Mouse (Mus musculus): ENCODE data around the gene Plekhh1. TPM values are rescaled to one million over a fixed set of nuclear protein-coding genes. Genes with fewer than 3 reads are reported as not detected.

The Plekhh1 gene
- polyA plus RNA-seq, 1 experiment from 2014 or later = 5.8 TPM

DNA sequence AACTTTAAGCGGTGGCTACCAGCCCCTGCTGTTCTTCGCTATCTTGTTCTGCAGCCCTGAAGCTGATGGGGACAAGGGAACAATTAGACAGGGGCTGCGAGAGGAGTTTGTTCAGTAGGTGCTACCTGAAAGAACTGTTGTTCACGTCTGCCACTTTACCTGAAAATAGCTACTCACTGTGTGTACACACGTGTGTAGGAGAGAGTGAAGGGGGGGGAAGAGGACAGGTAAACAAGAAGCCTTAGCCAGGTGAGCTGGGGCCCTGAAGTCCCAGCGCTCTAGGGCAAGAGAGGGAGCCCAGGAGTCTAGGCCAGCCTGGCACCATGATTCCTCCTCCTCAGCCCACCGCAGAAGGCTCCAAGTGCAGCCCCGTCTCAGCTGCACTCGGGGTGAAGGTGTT lies 31.2 kb downstream of the Plekhh1 start:
- Histone ChIP-seq H3K36me3 (ENCODE audit: control insufficient read depth, insufficient read depth, low read length) (no peaks in the 10 kb centered on the region), H3K9me3 (replicated peaks; ENCODE audit: control insufficient read depth, low read length) (no peaks in the 10 kb centered on the region), H3K9ac (ENCODE audit: low read length) (peak overlapping the region; percentile 47; the same call in 1 of the 2 replicates), H3K4me1 (ENCODE audit: control insufficient read depth, insufficient read depth, low read length) (peaks cover 7% of the 10 kb centered on the region), H3K27me3 (ENCODE audit: control insufficient read depth, insufficient read depth, low read length) (no peaks in the 10 kb centered on the region), H3K4me2 (ENCODE audit: low read depth, low read length) (no peak overlapping the region), H3K27ac (ENCODE audit: low read length) (peak overlapping the region; percentile 64), H3K4me3 (replicated peaks; ENCODE audit: low read length) (no peak overlapping the region)
- WGBS = 85% methylated on average over 9 of the region's 9 CpGs
- ATAC-seq (ENCODE audit: insufficient read depth, low FRiP score) = peak; percentile 65

DNA sequence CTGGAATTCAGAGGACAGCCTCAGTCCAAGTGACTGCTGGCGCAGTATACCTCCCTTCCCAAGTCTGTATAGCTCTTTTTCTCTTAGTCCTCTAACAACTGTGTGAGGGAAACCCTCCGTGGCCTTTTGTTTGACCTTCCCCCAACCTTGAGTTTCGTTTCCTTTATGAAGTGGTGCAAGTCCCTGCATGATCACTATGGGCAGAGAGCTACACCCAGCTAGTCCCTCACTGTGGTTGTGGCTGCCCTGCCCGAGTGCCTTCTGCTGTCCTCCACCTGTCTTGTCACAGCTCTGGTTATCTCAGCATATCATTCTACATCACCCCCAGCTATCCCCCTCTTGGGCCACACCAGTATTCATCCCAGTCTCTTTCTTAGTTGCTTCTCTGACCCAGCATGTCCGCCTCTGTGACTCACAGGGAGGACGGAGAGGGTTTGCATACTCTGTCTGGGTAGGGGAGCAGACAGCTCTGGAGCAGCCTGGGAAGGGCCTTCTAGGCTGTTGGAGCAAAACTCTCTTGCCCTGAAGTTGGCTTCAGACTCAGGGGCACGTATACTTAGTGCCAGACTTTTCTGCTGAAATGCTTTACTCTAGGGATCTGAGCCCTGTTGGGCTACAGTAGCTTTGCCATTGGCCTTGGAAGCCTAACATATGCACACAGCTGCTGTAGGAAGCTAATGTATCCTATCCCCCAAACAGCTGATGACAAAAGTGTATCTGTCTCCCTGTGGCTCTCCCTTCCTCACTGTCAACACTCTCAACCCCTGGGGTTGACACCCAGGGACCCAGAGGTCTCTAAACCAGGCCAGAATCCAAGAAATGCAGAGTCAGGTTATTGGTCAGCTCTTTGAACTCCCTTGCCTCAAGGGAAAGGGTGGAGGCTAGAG lies 32.0 kb downstream of the Plekhh1 start:
- Histone ChIP-seq H3K36me3 (ENCODE audit: control insufficient read depth, insufficient read depth, low read length) (no peaks in the 10 kb centered on the region), H3K9ac (ENCODE audit: low read length) (peak overlapping the region; percentile 47), H3K4me3 (replicated peaks; ENCODE audit: low read length) (no peak overlapping the region), H3K4me2 (ENCODE audit: low read depth, low read length) (no peak overlapping the region), H3K27ac (ENCODE audit: low read length) (peak overlapping the region; percentile 64), H3K4me1 (ENCODE audit: control insufficient read depth, insufficient read depth, low read length) (peaks cover 7% of the 10 kb centered on the region), H3K27me3 (ENCODE audit: control insufficient read depth, insufficient read depth, low read length) (no peaks in the 10 kb centered on the region), H3K9me3 (replicated peaks; ENCODE audit: control insufficient read depth, low read length) (no peaks in the 10 kb centered on the region)
- 69% methylated on average over 7 of the region's 7 CpGs for WGBS
- peak; percentile 37; the same call in 1 of the 2 replicates for ATAC-seq (ENCODE audit: insufficient read depth, low FRiP score)

DNA sequence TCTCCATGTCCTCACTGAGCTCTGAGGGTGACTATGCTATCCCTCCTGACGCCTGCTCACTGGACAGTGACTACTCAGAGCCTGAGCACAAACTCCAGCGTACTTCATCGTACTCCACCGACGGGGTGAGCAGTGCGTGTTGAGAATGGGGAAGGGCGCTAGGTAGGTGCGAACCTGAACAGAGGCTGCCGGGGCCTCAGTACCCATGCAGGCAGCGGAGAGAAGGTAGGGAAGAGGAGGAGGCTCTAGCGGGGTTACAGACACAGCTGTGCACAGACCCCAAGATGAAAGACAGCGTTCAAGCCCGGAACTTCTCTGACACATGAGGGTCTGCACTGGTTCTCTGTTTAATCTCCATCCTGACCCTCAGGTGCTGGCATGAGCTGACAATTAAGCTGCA lies 35.5 kb downstream of the Plekhh1 start:
- no peak overlapping the region for H3K27ac ChIP-seq (ENCODE audit: low read length)
- no peak for ATAC-seq (ENCODE audit: insufficient read depth, low FRiP score)
- H3K4me2 ChIP-seq (ENCODE audit: low read depth, low read length) = no peak overlapping the region
- H3K27me3 ChIP-seq (ENCODE audit: control insufficient read depth, insufficient read depth, low read length) = no peaks in the 10 kb centered on the region
- H3K9ac ChIP-seq (ENCODE audit: low read length) = no peak overlapping the region
- no peaks in the 10 kb centered on the region; the same call in 1 of the 2 replicates for H3K36me3 ChIP-seq (ENCODE audit: control insufficient read depth, insufficient read depth, low read length)
- no peaks in the 10 kb centered on the region for H3K9me3 ChIP-seq (replicated peaks; ENCODE audit: control insufficient read depth, low read length)
- H3K4me3 ChIP-seq (replicated peaks; ENCODE audit: low read length) = no peak overlapping the region
- WGBS = 88% methylated on average over 13 of the region's 13 CpGs
- peaks cover 7% of the 10 kb centered on the region for H3K4me1 ChIP-seq (ENCODE audit: control insufficient read depth, insufficient read depth, low read length)

DNA sequence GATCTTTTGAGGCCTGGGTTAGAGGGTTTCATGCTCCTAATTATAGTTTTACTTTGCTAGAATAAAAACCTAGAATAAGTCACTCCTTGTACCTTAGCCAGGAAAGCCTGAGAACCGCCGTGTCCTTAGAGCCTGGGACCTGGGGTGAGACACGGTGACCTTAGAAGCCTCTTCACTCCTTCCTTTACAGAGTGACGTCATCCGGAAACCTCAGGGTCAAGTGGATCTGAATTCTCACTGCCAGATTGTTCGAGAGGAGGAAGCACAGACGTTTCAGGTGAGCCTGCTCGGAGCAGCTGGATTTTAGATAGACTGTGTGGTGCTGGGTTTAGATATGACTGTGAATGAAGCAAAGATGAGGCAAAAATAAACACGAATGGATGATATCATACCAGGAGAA lies 37.5 kb downstream of the Plekhh1 start:
- Histone ChIP-seq H3K9ac (ENCODE audit: low read length) (no peak overlapping the region), H3K9me3 (replicated peaks; ENCODE audit: control insufficient read depth, low read length) (no peaks in the 10 kb centered on the region), H3K4me2 (ENCODE audit: low read depth, low read length) (no peak overlapping the region), H3K27ac (ENCODE audit: low read length) (no peak overlapping the region), H3K4me1 (ENCODE audit: control insufficient read depth, insufficient read depth, low read length) (no peaks in the 10 kb centered on the region), H3K4me3 (replicated peaks; ENCODE audit: low read length) (no peak overlapping the region), H3K36me3 (ENCODE audit: control insufficient read depth, insufficient read depth, low read length) (no peaks in the 10 kb centered on the region; the same call in 1 of the 2 replicates), H3K27me3 (ENCODE audit: control insufficient read depth, insufficient read depth, low read length) (no peaks in the 10 kb centered on the region)
- ATAC-seq (ENCODE audit: insufficient read depth, low FRiP score) = no peak
- 78% methylated on average over 9 of the region's 9 CpGs for WGBS

DNA sequence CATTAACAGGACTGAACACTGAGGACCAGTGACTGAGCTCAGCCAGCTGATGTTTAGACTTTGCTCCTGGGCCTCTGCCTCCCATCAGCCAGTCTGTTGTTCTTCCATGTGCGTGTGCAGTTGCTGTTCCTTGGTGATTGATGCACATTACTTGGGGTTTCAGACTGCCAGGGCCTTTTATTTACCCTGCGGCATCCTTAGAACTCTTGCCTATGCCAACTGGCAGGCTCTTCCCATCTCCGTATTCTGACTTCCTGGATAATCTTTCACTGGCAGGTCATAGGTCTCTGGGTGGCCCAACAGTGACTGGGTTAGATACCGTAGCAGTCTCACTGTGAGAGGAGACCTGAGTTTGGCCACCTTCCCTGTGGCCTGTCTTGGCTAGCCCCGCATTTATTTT lies 38.6 kb downstream of the Plekhh1 start:
- no peak for ATAC-seq (ENCODE audit: insufficient read depth, low FRiP score)
- no peak overlapping the region for H3K27ac ChIP-seq (ENCODE audit: low read length)
- H3K4me3 ChIP-seq (replicated peaks; ENCODE audit: low read length) = no peak overlapping the region
- no peaks in the 10 kb centered on the region for H3K4me1 ChIP-seq (ENCODE audit: control insufficient read depth, insufficient read depth, low read length)
- H3K4me2 ChIP-seq (ENCODE audit: low read depth, low read length) = no peak overlapping the region
- 84% methylated on average over 5 of the region's 5 CpGs for WGBS
- H3K9me3 ChIP-seq (replicated peaks; ENCODE audit: control insufficient read depth, low read length) = no peaks in the 10 kb centered on the region
- no peak overlapping the region for H3K9ac ChIP-seq (ENCODE audit: low read length)
- no peaks in the 10 kb centered on the region for H3K27me3 ChIP-seq (ENCODE audit: control insufficient read depth, insufficient read depth, low read length)
- H3K36me3 ChIP-seq (ENCODE audit: control insufficient read depth, insufficient read depth, low read length) = no peaks in the 10 kb centered on the region; the same call in 1 of the 2 replicates

DNA sequence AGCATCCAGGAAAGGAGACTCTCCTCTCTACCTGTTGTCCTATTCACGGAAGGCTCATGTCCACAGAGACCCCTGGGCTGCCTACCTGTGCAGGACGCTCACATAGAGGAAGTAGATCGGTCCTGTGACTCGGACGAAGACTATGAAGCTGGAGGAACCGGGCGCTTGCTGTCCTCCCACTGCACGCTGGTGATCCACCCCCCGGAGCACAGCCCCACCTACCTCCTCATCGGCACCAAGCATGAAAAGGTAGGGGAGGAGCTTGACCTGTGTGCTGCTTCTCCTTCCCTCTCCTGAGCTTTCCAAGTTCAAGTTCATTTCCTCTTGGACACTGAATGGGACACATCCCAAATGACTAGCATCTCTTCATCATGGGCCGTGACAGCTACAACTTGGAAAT lies 39.3 kb downstream of the Plekhh1 start:
- WGBS = 86% methylated on average over 11 of the region's 11 CpGs
- H3K4me1 ChIP-seq (ENCODE audit: control insufficient read depth, insufficient read depth, low read length) = no peaks in the 10 kb centered on the region
- H3K36me3 ChIP-seq (ENCODE audit: control insufficient read depth, insufficient read depth, low read length) = no peaks in the 10 kb centered on the region; the same call in 1 of the 2 replicates
- H3K9me3 ChIP-seq (replicated peaks; ENCODE audit: control insufficient read depth, low read length) = no peaks in the 10 kb centered on the region
- no peak overlapping the region for H3K4me2 ChIP-seq (ENCODE audit: low read depth, low read length)
- H3K27ac ChIP-seq (ENCODE audit: low read length) = no peak overlapping the region
- H3K9ac ChIP-seq (ENCODE audit: low read length) = no peak overlapping the region
- H3K27me3 ChIP-seq (ENCODE audit: control insufficient read depth, insufficient read depth, low read length) = no peaks in the 10 kb centered on the region
- ATAC-seq (ENCODE audit: insufficient read depth, low FRiP score) = no peak
- H3K4me3 ChIP-seq (replicated peaks; ENCODE audit: low read length) = no peak overlapping the region

DNA sequence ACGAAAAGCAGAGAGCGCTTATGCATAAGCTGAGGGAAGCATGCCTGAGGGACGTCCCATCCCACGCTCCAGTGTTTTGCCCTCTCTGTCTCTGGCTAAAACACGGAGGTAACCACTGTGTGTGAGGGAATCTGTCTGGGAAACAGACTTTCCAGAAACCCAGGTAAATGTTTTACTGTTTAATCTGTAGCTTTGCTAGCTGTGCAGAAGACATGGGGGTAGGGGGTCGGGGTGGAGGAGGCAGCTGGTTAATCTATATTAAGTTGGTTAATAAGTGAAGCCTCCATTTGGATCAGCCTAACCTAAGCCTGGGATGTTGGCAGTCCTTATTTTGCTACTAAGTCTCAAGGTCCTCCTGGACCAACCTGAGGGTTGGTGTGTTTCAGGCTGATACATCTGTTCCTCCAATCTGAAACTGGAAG lies 40.2 kb downstream of the Plekhh1 start:
- H3K27ac ChIP-seq (ENCODE audit: low read length) = no peak overlapping the region
- H3K27me3 ChIP-seq (ENCODE audit: control insufficient read depth, insufficient read depth, low read length) = no peaks in the 10 kb centered on the region
- WGBS = 86% methylated on average over 6 of the region's 6 CpGs
- H3K9ac ChIP-seq (ENCODE audit: low read length) = no peak overlapping the region
- no peaks in the 10 kb centered on the region for H3K9me3 ChIP-seq (replicated peaks; ENCODE audit: control insufficient read depth, low read length)
- H3K4me3 ChIP-seq (replicated peaks; ENCODE audit: low read length) = no peak overlapping the region
- no peak overlapping the region for H3K4me2 ChIP-seq (ENCODE audit: low read depth, low read length)
- no peaks in the 10 kb centered on the region for H3K4me1 ChIP-seq (ENCODE audit: control insufficient read depth, insufficient read depth, low read length)
- ATAC-seq (ENCODE audit: insufficient read depth, low FRiP score) = no peak
- peaks cover 2% of the 10 kb centered on the region for H3K36me3 ChIP-seq (ENCODE audit: control insufficient read depth, insufficient read depth, low read length)

DNA sequence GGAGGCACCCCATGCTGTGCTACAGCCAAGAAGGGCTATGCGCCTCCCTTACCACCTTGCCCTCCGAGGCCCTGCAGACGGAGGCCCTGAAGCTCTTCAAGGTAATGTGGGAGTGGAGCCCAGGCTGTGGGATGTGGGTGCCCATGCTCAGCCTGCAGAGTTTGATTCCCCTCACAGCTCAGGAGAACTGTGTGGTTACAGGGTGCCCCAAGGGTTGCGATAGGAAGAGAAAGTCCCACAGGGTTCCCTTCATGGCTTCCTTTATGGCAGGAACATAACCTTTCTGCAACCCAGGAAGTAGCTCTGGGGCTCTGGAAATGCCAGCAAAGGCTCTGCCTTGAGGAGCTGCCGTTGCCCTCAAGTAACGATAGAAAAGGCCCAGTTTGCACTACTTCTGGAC lies 41.0 kb downstream of the Plekhh1 start:
- H3K9me3 ChIP-seq (replicated peaks; ENCODE audit: control insufficient read depth, low read length) = no peaks in the 10 kb centered on the region
- no peak overlapping the region for H3K4me2 ChIP-seq (ENCODE audit: low read depth, low read length)
- H3K27me3 ChIP-seq (ENCODE audit: control insufficient read depth, insufficient read depth, low read length) = no peaks in the 10 kb centered on the region
- H3K4me3 ChIP-seq (replicated peaks; ENCODE audit: low read length) = no peak overlapping the region
- no peak overlapping the region for H3K27ac ChIP-seq (ENCODE audit: low read length)
- ATAC-seq (ENCODE audit: insufficient read depth, low FRiP score) = no peak
- H3K36me3 ChIP-seq (ENCODE audit: control insufficient read depth, insufficient read depth, low read length) = peaks cover 7% of the 10 kb centered on the region
- no peak overlapping the region for H3K9ac ChIP-seq (ENCODE audit: low read length)
- WGBS = 89% methylated on average over 6 of the region's 6 CpGs
- H3K4me1 ChIP-seq (ENCODE audit: control insufficient read depth, insufficient read depth, low read length) = no peaks in the 10 kb centered on the region

DNA sequence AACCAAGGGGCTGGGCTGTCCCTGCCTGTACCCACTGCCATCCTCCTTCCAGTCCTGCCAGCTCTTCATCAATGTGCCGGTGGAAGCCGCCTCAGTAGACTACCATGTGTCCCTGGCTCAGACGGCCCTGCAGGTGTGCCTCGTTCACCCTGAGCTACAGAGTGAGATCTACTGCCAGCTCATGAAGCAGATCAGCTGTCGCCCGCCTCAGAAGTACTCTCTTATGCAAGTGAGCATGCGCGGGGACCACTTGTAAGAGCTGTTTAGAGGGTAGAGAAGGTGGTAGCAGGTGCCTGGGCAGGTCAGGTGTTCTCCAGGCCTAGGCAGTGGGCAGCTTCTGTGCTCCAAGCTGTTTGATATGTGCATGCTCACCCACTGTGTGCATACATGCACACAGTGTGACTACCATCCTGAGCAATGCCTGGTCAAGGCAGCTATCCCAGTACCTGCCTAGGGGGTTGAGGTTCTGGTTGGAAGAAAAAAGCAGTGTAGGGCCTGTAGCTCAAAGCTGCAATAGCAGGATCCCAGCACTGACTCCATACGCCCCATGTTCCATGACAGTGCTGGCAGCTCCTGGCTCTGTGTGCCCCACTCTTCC lies 41.9 kb downstream of the Plekhh1 start:
- Histone ChIP-seq H3K36me3 (ENCODE audit: control insufficient read depth, insufficient read depth, low read length) (peaks cover 7% of the 10 kb centered on the region), H3K4me3 (replicated peaks; ENCODE audit: low read length) (no peak overlapping the region), H3K27me3 (ENCODE audit: control insufficient read depth, insufficient read depth, low read length) (no peaks in the 10 kb centered on the region), H3K9ac (ENCODE audit: low read length) (no peak overlapping the region), H3K9me3 (replicated peaks; ENCODE audit: control insufficient read depth, low read length) (no peaks in the 10 kb centered on the region), H3K27ac (ENCODE audit: low read length) (no peak overlapping the region), H3K4me2 (ENCODE audit: low read depth, low read length) (no peak overlapping the region), H3K4me1 (ENCODE audit: control insufficient read depth, insufficient read depth, low read length) (no peaks in the 10 kb centered on the region)
- WGBS = 77% methylated on average over 9 of the region's 9 CpGs
- no peak for ATAC-seq (ENCODE audit: insufficient read depth, low FRiP score)
